Mouse (Mus musculus) spleen, adult 2 months (tissue): Measurements from ENCODE around the gene Fas. TPM values are rescaled to one million over a fixed set of nuclear protein-coding genes. Genes with fewer than 3 reads are reported as not detected.
A peak's percentile ranks its signal among the peaks of the same experiment; 100 is the strongest.

Experiments
- DNase-seq, 2 experiments: peaks; one replicate each; pipeline versions ENCODE4 v3.0.0 to v3.0.0-alpha.2; 2012 to 2021; ENCODE audit warnings: low spot score in 2 of 2, low read depth in 1 of 2
- H3K27ac ChIP-seq: fragments of 200-500 bp; 2 replicates; pipeline ENCODE4 v1.5.1; 2012; ENCODE audit warnings: low read length, inconsistent platforms; ENCODE audit not compliant: insufficient read depth
- H3K27me3 ChIP-seq: fragments of 200-500 bp; 2 replicates; pipeline ENCODE4 v1.6.1; 2012; ENCODE audit warnings: mild to moderate bottlenecking, moderate library complexity, low read length, inconsistent platforms; ENCODE audit not compliant: control insufficient read depth, insufficient read depth
- H3K36me3 ChIP-seq: fragments of 200-500 bp; 2 replicates; pipeline ENCODE4 v1.6.1; 2012; ENCODE audit warnings: mild to moderate bottlenecking, low read length, inconsistent platforms; ENCODE audit not compliant: control insufficient read depth, insufficient read depth
- H3K4me1 ChIP-seq: fragments of 200-500 bp; 2 replicates; pipeline ENCODE4 v1.6.1; 2011; ENCODE audit warnings: inconsistent platforms; ENCODE audit not compliant: control insufficient read depth, insufficient read depth, insufficient read length
- H3K4me3 ChIP-seq: fragments of 200-500 bp; 2 replicates; pipeline ENCODE4 v1.5.1; 2011; ENCODE audit warnings: mild to moderate bottlenecking, inconsistent platforms; ENCODE audit not compliant: insufficient read depth, insufficient read length; ENCODE audit errors: extremely low read depth
- CTCF ChIP-seq: fragments of 200-500 bp; IDR thresholded peaks from 2 replicates; pipeline ENCODE4 v1.5.1; 2011; ENCODE audit warnings: mild to moderate bottlenecking, inconsistent platforms; ENCODE audit not compliant: insufficient read depth, insufficient read length, insufficient replicate concordance; ENCODE audit errors: extremely low read depth
- POLR2A ChIP-seq: fragments of 200-500 bp; IDR thresholded peaks from 2 replicates; pipeline ENCODE4 v1.6.1; 2011; ENCODE audit warnings: low read depth, low read length, inconsistent platforms
- WGBS: fragments of 180-500 bp; shearing (Covaris S2); methylation state at CpG from one replicate; pipeline ENCODE4 v1.1.7; 2018; 5-methylcytosine and 5-hydroxymethylcytosine counted together
- polyA plus RNA-seq: library from polyadenylated mRNA; depleted of rRNA; stranded (reverse); fragments of >200 nt; gene quantifications from 2 replicates; pipeline ENCODE4 v1.2.3, GENCODE M21; 2012; rRNA removed

The Fas gene
- polyA plus RNA-seq, result 1.1 and 1.4 TPM in 2 replicates

DNA sequence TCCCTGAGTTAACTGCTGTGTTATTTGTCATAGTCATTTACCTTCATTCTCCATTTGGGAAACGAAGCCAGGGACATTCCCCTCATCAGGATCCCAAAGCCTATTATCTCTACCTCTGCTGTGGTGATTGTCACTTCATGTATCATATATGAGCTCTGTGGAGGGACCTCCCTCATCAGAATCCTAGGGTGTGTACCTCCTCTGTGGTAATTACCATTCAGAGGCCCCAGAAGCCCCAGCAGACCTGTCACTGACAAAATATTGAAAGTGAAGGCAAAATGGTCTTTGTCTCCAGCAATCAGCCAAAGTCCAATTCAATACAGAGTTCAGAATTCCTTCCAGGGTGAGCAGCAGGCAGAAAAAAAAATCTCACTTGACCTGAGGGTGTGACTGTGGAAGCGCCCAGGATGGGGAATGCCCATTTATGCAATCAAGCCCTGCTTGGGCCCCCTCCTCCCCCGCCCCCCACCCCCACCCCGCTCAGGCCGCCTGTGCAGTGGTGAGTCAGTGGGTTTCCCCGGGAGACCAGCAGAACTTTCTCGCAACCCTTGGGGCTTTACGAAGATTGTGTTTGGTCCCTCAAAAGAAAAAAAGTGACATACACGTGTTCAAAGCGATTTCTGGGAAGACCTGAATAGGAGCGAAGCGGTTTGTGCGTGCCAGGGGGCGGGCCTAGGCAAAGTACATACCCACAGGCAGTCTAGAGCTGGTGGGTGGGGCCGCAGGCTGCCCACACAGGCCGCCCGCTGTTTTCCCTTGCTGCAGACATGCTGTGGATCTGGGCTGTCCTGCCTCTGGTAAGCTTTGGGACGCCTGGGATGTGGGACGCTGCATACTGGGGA lies at the start of gene Fas:
Gene Fas (plus strand): TSS at position 719 of the 842 bp plus-strand sequence.
- no peaks in the 10 kb centered on the region for H3K27me3 ChIP-seq
- peak in 1 of 2 experiments; percentile 70 for DNase-seq
- H3K4me1 ChIP-seq, result peaks cover 19% of the 10 kb centered on the region
- peak within 1 kb of the TSS; percentile 90 for H3K4me3 ChIP-seq
- H3K27ac ChIP-seq, result peak within 1 kb of the TSS; percentile 69
- no peaks in the 10 kb centered on the region for H3K36me3 ChIP-seq
- TF ChIP-seq POLR2A, result no peak
- TF ChIP-seq CTCF, result no peak
- WGBS, result 5% methylated on average over 19 of the region's 19 CpGs

DNA sequence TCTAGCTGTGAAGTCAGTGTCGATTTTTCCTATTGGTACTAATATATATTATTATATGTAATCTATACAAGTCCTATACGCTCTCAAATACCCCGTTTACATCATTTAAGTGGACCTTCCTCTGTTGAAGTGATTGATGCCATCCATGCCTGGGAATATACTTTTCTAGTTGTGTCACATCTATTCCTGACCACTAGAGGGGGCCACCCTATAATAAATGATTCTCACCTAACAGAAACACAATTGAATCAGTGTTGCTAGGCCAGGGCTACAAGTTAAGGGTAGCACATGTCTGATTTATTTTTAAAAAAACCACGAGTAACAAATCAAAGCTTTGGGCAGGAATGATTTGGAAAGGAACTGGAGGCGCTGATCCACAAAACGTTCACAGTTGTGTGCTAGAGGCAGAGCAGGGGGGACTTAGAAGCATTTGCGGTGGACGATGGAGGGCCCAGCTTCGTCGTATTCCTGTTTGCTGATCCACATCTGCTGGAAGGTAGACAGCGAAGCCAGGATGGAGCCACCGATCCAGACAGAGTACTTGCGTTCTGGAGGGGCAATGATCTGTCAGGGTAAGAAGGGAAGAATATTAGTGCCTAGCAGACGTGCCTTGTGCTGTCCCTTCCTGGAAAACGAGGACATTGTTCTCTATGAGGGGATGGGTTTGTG lies 49.1 kb upstream of the Fas start:
- peaks cover 16% of the 10 kb centered on the region for H3K36me3 ChIP-seq
- H3K4me3 ChIP-seq, result no peak overlapping the region
- WGBS, result 79% methylated on average over 15 of the region's 15 CpGs
- no peak for TF ChIP-seq POLR2A
- TF ChIP-seq CTCF, result no peak
- no peak for DNase-seq
- H3K27ac ChIP-seq, result no peak overlapping the region
- H3K27me3 ChIP-seq, result no peaks in the 10 kb centered on the region
- H3K4me1 ChIP-seq, result no peaks in the 10 kb centered on the region

DNA sequence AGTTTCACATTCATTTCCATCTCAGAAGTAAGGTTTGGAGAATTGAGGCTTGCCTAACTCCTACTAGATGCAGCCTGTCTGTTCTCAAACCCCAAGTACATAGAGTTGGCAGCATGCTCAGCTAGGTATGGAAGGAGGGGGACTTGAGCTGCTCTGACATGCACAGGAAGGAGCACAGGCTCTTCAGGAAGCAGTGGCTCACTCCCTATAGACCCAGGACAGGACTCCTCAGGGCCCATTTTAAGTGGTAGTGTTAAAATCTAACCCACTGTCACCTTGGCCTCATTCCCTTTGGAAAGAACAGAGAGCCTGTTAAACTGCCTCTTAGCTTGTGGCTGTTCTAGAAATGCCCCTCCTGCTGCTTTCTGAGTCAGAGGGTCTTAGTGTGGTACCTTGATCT lies 47.5 kb upstream of the Fas start:
- DNase-seq, result no peak
- H3K4me3 ChIP-seq, result no peak overlapping the region
- no peaks in the 10 kb centered on the region for H3K27me3 ChIP-seq
- H3K27ac ChIP-seq, result no peak overlapping the region
- H3K4me1 ChIP-seq, result no peaks in the 10 kb centered on the region
- TF ChIP-seq POLR2A (no peak), CTCF (no peak)
- peaks cover 7% of the 10 kb centered on the region for H3K36me3 ChIP-seq

DNA sequence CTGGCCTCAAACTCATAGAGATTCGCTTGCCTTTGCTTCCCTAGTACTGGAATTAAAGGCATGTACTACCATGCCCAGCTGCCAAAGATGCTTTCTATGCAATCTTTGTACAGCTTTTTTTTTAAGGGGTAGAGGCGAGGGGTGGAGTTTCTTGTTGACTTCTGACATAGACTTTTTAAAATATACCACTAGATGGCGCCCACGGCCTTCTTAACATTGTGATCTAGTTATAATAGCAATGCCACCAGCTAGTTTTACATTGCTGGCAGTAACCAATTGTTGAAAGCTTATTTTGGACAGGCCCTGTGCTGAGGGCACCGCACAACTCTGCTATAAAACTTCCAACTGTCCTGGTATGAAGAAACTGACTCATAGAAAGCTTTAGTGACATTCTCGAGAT lies 46.4 kb upstream of the Fas start:
- Histone ChIP-seq H3K4me1 (peaks cover 3% of the 10 kb centered on the region; the same call in 1 of the 2 replicates), H3K36me3 (peaks cover 6% of the 10 kb centered on the region), H3K4me3 (no peak overlapping the region), H3K27me3 (no peaks in the 10 kb centered on the region), H3K27ac (no peak overlapping the region)
- no peak for TF ChIP-seq POLR2A
- TF ChIP-seq CTCF, result no peak
- DNase-seq, result peak; percentile 54 to 68
- WGBS, result 19% methylated on average over 6 of the region's 6 CpGs

DNA sequence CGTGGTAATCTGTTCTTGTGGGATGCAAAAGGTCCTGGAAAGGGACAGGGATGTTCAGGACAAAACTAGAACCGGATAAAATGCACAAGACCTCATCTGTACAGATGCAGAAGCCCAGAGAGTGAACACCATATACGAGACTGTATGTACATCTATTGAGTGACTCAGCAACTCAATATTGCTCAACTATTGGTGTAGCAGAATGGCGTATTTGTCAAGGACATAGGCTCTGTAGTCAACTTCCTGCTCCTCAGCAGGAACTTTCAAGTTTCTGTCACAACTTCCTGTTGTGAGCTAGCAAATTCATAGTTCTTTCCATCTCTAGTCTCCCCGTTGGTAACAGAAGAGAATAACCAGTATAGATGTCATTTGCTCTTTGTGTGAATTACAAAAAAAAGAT lies 41.9 kb upstream of the Fas start:
- DNase-seq, result no peak
- Histone ChIP-seq H3K27ac (no peak overlapping the region), H3K36me3 (no peaks in the 10 kb centered on the region), H3K27me3 (no peaks in the 10 kb centered on the region), H3K4me1 (peaks cover 5% of the 10 kb centered on the region; the same call in 1 of the 2 replicates), H3K4me3 (no peak overlapping the region)
- WGBS, result 50% methylated on average over 5 of the region's 5 CpGs
- TF ChIP-seq POLR2A (no peak), CTCF (no peak)

DNA sequence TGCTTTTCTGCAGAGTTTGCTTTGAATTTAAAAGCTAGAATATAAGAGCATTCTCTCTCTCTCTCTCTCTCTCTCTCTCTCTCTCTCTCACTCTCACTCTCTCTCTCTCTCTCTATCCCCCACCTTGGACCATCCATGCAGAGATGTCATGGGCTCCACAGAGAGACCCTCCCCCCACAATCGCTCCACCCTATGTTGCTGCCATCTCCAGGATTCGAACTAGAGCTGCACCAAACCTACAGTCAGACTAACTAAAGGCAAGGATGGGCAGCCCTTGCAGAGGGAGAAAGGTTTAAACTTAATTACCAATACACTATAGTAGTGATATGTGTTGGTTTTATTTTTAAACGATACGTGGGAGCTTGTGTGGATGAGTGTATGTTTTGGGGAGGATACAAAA lies 39.8 kb upstream of the Fas start:
- no peak overlapping the region for H3K4me3 ChIP-seq
- DNase-seq, result no peak
- TF ChIP-seq POLR2A (no peak), CTCF (no peak)
- WGBS, result 90% methylated on average over 4 of the region's 4 CpGs
- H3K27ac ChIP-seq, result no peak overlapping the region
- no peaks in the 10 kb centered on the region for H3K27me3 ChIP-seq
- no peaks in the 10 kb centered on the region for H3K36me3 ChIP-seq
- peaks cover 15% of the 10 kb centered on the region; the same call in 1 of the 2 replicates for H3K4me1 ChIP-seq
